ENCODE assay signal across 8 mouse cellular contexts in genomic region chr1:177442196-177442808, GRCm38 (mm10). TPM values are rescaled to one million over a fixed set of nuclear protein-coding genes. Genes with fewer than 3 reads are reported as not detected.
DNase-seq lines count a peak whose midpoint lies in the region; ATAC-seq and TF ChIP-seq lines count a peak whose summit lies in the region.

Gene Zbtb18, plus strand, starts transcription at chr1:177442351.

- no peaks in the 10 kb centered on the region for H3K36me3 ChIP-seq in forebrain, embryonic 16.5 days (ENCODE audit: control insufficient read depth, insufficient read depth)
- H3K36me3 ChIP-seq in hindbrain, embryonic 15.5 days = no peaks in the 10 kb centered on the region
- peaks cover under 1% of the 10 kb centered on the region for H3K36me3 ChIP-seq in liver, postnatal 0 days (replicated peaks; ENCODE audit: insufficient read depth, low read length)
- peaks cover 4% of the 10 kb centered on the region; the same call in 1 of the 2 replicates for H3K36me3 ChIP-seq in splenic B cell, adult 2 months (ENCODE audit: control insufficient read depth, insufficient read depth, low read length, poor library complexity, severe bottlenecking)

- H3K4me2 ChIP-seq in forebrain, embryonic 16.5 days (ENCODE audit: low read length) = peak within 1 kb of the TSS; percentile 71
- peak within 1 kb of the TSS; percentile 92 for H3K4me2 ChIP-seq in hindbrain, embryonic 15.5 days
- H3K4me2 ChIP-seq in liver, postnatal 0 days (ENCODE audit: low read depth, low read length) = peak within 1 kb of the TSS; percentile 92

- peak within 1 kb of the TSS; percentile 89 for H3K9ac ChIP-seq in forebrain, embryonic 16.5 days (replicated peaks; ENCODE audit: low read depth, low read length)
- H3K9ac ChIP-seq in hindbrain, embryonic 15.5 days = peak within 1 kb of the TSS; percentile 74
- H3K9ac ChIP-seq in liver, postnatal 0 days (replicated peaks) = peak within 1 kb of the TSS; percentile 91

- no peaks in the 10 kb centered on the region for H3K27me3 ChIP-seq in forebrain, embryonic 16.5 days (replicated peaks; ENCODE audit: control insufficient read depth, insufficient read depth, low read length)
- H3K27me3 ChIP-seq in hindbrain, embryonic 15.5 days = no peaks in the 10 kb centered on the region
- no peaks in the 10 kb centered on the region for H3K27me3 ChIP-seq in liver, postnatal 0 days (ENCODE audit: insufficient read depth, low read length)
- no peaks in the 10 kb centered on the region for H3K27me3 ChIP-seq in splenic B cell, adult 2 months (ENCODE audit: control insufficient read depth, insufficient read depth, low read length, poor library complexity, severe bottlenecking)

- 0 out of 2 replicates have a peak, but pooled peaks have one; percentile 0 for ATAC-seq in forebrain, embryonic 16.5 days
- no peak; the same call in 1 of the 2 replicates for ATAC-seq in hindbrain, embryonic 15.5 days (ENCODE audit: low FRiP score, low read depth)
- ATAC-seq in liver, postnatal 0 days = peak; percentile 6

- H3K27ac ChIP-seq in forebrain, embryonic 16.5 days (ENCODE audit: low read length) = peak within 1 kb of the TSS; percentile 96
- H3K27ac ChIP-seq in hindbrain, embryonic 15.5 days (replicated peaks) = peak within 1 kb of the TSS; percentile 95
- H3K27ac ChIP-seq in liver, postnatal 0 days (ENCODE audit: low read depth) = peak within 1 kb of the TSS; percentile 99

- DNase-seq in left cerebral cortex, adult 18-20 months (ENCODE audit: low spot score in 2 of 2) = no peak
- DNase-seq in left cerebral cortex, adult 11 months (ENCODE audit: low spot score) = no peak
- DNase-seq in adrenal gland, adult 2 months = no peak
- DNase-seq in liver, postnatal 0 days = no peak
- DNase-seq in splenic B cell, adult 2 months (ENCODE audit: low read depth, low spot score) = peak; percentile 51
- DNase-seq in cerebellum, postnatal 25 days = no peak

- TF ChIP-seq CTCF in liver, postnatal 0 days (IDR thresholded peaks at IDR 0.05; ENCODE audit: low read depth) = no peak

- H3K4me3 ChIP-seq in forebrain, embryonic 16.5 days (replicated peaks; ENCODE audit: low read length) = peak within 1 kb of the TSS; percentile 64
- H3K4me3 ChIP-seq in hindbrain, embryonic 15.5 days = peak within 1 kb of the TSS; percentile 93
- peak within 1 kb of the TSS; percentile 86 for H3K4me3 ChIP-seq in liver, postnatal 0 days (ENCODE audit: low read depth, low read length)

- WGBS in forebrain, embryonic 16.5 days = 0% methylated on average over 13 of the region's 106 CpGs
- WGBS in hindbrain, embryonic 15.5 days = 0% methylated on average over 24 of the region's 106 CpGs
- WGBS in liver, postnatal 0 days (ENCODE audit: insufficient replicate concordance) = 0% methylated on average over 12 of the region's 106 CpGs

- peaks cover 19% of the 10 kb centered on the region for H3K4me1 ChIP-seq in forebrain, embryonic 16.5 days (replicated peaks; ENCODE audit: control insufficient read depth, insufficient read depth, low read length)
- peaks cover 38% of the 10 kb centered on the region for H3K4me1 ChIP-seq in hindbrain, embryonic 15.5 days (replicated peaks)
- H3K4me1 ChIP-seq in liver, postnatal 0 days (ENCODE audit: insufficient read depth) = peaks cover 20% of the 10 kb centered on the region

- TF ChIP-seq EP300 in liver, postnatal 0 days (IDR thresholded peaks at IDR 0.05; ENCODE audit: low read depth) = no peak

- H3K9me3 ChIP-seq in forebrain, embryonic 16.5 days (ENCODE audit: control insufficient read depth, low read length) = no peaks in the 10 kb centered on the region
- no peaks in the 10 kb centered on the region for H3K9me3 ChIP-seq in hindbrain, embryonic 15.5 days
- no peaks in the 10 kb centered on the region for H3K9me3 ChIP-seq in liver, postnatal 0 days (ENCODE audit: low read length)

RNA-seq across cellular contexts. Expression of gene Zbtb18, which starts in this region (rescaled TPM):
- total RNA-seq in left cerebral cortex, adult 18-20 months (2021) = 100 to 1,000 TPM; 341 to 359 TPM
- total RNA-seq in adrenal gland, adult 2 months (2021) = 10 to 100 TPM; 23.8 to 25.8 TPM
- polyA plus RNA-seq in adrenal gland, adult 2 months (2012; rRNA removed) = 3.7 and 5.7 TPM in 2 replicates
- polyA plus RNA-seq in forebrain, embryonic 16.5 days (2015; fragmentation: Nextera tagmentation; extraction: Ambion mirVana) = 111 and 146 TPM in 2 replicates
- 11.8 and 16.3 TPM in 2 replicates for polyA plus RNA-seq in hindbrain, embryonic 15.5 days (2015; fragmentation: Nextera tagmentation; extraction: Ambion mirVana)
- 1.5 TPM in 2 replicates for polyA plus RNA-seq in liver, postnatal 0 days (2015; fragmentation: Nextera tagmentation; extraction: Ambion mirVana)

Comparison
In these comparisons a context has a peak if more than half of its experiments do, and no peak if none do; other contexts are left out.
1. RNA of gene Zbtb18 (total RNA-seq): 341 to 359 TPM in left cerebral cortex, adult 18-20 months; 23.8 to 25.8 TPM in adrenal gland, adult 2 months; every median in the first group is over 10 times any median in the second.
2. Peak in every context shown above with its lines, with median percentiles within 50 percentile points of each other: H3K27ac ChIP-seq, H3K4me2 ChIP-seq, H3K4me3 ChIP-seq and H3K9ac ChIP-seq.